Mouse (Mus musculus) liver, adult 2 months (tissue): Measurements from ENCODE around the gene Ctdspl.

Experiments
- CTCF ChIP-seq: fragments of 200-500 bp; IDR thresholded peaks from 2 replicates; pipeline ENCODE4 v1.5.1; 2011; ENCODE audit warnings: low read depth, low read length, control low read depth
- POLR2A ChIP-seq: fragments of 200-500 bp; IDR thresholded peaks from 2 replicates; pipeline ENCODE4 v1.6.1; 2011; ENCODE audit warnings: low read length, control low read depth; ENCODE audit not compliant: insufficient read depth; ENCODE audit errors: extremely low read depth

GRCm38 (mm10) chr9:119021731-119022130, 95.5 kb downstream of the Ctdspl start:
- no peak for TF ChIP-seq CTCF
- TF ChIP-seq POLR2A: no peak
